Mouse (Mus musculus) right cerebral cortex, postnatal 10 days (tissue): ENCODE data around the gene Cpa1.

ENCODE experiments used
- DNase-seq, 2 experiments: peaks; one replicate each; pipeline ENCODE4 v3.0.0; 2021; ENCODE audit warnings: low spot score in 2 of 2

Cpa1 gene

DNA sequence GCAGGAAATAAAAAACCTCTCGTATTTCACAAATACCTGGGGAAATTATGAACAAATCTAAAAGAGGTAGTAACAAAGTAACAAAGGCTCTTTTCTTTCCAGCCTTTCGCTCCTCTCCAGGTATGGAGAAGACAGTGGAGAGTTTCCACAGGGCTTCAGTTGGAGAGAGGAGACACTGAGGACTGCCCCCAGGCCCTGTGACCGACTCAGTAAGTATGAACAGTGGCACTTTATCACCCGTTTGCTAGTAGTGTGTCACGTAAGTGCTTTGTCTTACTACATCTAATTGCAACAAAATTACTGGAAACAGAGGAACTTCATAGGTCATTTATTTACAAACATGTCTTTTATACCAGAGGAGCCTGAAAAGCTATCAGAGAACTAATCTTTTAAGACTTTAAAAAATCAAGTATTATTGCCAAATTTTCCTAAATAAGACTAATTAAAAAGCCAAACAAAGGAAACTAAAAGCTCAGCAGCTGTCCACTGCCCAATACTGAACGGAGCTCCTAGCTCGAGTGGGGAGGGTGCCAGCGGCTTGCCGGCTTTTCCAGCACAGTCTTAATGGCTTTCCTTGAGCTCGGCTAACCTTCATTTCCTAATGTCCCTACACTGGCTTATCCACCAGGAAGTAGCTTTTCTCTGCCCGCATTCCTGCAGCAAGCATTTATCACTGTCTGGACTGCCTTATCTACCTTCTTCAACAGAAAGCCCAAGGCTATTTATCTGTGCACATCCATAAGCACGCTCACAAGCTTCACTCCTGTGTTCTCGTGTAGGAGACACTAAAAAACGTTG, 34.9 kb downstream of the Cpa1 start:
- peak; percentile 41 to 42 for DNase-seq

DNA sequence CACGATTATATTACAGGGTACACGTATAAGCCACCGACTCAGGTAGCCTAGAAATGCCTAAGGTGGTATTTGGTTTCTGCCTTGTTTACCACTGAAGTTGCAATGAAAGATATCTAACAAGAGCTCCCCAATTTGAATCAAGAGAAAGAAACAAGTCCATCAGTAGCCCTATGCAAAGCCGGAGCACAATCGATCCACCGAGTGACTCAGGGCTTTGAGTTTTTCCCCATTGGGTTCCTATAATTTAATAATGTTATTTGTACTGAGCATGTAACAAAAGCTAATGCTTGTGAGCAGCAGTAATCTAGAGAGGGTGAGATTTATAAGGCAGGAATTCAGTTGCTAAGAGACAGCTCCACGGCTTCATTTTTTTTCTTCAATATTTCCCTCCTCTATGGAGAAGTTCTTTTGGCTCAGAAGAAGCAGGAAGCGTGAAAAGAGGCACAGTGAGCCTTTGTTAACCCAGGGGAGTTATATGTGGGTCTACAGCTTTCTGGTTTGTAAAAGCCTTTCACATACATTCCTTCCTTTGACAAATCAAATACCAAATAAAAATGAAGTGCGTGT, 35.8 kb downstream of the Cpa1 start:
- peak in 1 of 2 experiments; percentile 25 for DNase-seq

DNA sequence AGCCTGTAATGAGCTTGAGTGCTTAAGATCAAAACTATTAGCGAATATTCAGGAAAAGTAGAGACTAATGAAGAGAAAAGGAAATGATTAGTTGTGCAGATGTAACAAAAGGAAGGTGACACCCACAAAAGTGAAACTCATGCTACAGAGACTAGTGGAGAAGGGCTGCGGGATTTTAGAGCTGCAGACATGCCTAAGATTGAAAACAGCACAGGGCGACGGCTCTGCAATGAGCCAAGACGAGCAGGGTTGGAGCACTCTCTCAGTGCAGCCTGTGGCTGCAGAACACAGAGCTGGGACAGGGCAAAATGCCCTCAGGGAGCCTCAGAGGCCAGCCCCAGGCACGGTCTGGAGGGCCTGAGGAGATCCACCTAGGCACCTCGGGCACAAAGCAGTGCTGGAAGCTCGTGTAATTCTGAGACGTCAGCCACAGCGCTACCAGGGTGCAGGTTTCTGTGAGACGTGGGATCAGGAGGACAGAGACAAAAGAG, 36.3 kb downstream of the Cpa1 start:
- peak in 1 of 2 experiments; percentile 37 for DNase-seq

DNA sequence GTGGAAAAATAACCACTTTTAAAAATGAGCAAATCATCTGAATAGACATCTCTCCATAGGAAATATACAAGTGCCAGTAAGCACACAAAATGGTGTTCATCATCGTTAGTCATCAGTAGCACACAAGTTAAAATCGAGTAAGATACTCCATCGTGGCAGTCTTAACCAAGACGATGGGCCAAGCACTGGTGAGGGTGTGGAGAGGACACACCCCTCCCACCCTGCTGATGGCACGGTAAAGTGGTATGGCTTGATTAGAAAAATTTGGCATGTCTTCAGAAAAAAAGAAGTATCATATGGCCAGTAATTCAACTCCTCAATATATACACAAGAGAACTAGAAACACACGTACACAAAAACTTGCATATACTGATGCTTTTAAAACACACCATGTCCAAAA, 37.5 kb downstream of the Cpa1 start:
- DNase-seq: no peak

- DNase-seq: no peak
Measured at GRCm38 (mm10) chr6:30677591-30677990, 38.6 kb downstream of the Cpa1 start.

GRCm38 (mm10) chr6:30678482-30678881, 39.5 kb downstream of the Cpa1 start:
- no peak for DNase-seq

DNA sequence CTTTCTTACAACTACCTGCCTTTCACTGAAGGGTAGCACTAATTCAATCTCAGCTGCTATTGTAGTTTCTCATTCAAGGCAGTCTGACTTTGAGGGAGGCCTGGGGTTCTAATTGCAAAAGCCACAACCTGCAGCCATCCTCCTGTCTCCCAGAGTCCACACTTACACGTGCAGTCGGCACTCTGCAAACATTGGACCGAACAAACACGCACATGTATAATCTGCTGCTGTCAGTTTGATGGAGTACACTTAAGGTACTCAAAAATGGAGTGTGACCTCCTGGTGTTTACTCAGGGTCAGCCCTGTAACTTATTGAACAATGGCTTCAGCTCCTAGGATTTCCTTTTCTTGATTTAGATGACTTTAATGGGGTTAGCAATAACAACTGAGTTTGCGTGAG, 40.5 kb downstream of the Cpa1 start:
- DNase-seq: no peak

DNA sequence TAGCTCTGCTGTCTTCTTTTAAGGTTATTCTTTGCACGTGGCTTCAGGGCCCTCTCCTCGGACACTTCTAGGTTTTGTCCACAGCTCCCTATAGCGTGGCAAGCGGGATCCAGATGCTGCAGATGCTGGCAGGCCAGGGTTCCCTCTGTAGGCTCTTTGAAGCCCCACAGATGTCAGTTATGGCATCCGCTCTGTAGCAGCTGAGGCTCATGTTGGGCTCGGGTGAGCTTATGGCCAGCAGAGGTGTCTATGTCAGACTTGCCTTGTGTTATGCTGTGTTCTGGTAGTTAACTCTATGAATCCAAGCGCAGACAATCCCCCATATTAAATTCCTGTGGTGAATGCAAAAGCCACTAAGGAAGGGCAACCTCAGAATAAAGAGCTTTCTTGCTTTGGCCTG, 41.4 kb downstream of the Cpa1 start:
- DNase-seq: no peak

GRCm38 (mm10) chr6:30681935-30682900, 43.2 kb downstream of the Cpa1 start:
- DNase-seq: no peak

DNA sequence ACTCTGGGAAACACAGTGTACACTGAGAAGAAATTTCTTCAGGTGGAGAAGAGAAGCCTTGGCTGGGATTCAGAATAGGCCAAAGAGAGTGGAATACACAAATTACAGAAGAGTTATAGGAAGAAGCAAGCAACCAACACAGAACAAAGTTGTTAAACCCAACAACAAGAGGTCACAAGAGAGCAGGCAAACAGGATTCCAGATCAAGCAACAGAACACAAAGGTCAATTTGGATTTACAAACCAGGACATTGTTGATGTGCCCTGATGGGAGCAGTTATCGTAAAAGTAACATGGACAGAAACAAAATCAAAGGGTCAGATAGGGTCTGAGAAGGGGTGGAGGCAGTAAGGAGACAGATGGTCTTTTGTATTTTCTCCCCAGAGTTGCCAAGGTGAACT, 45.6 kb downstream of the Cpa1 start:
- no peak for DNase-seq

DNA sequence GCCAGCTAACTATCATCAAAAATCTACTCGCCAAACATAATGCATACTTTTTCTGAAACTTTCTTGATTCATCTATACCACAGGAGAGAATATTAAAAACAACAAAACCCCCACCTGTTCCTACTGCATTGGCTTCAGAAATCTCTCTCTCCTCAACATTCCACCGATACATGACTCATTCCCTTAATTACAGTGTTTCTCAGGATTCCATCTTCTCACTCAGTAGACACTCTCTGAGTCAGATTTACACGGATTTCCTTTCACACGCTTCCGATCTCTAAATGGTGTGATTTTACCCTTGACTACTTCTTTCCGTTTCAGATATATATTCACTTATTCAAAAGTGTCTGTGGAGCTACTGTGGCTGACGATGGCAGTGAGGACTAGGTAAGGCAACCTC, 48.2 kb downstream of the Cpa1 start:
- no peak for DNase-seq

DNA sequence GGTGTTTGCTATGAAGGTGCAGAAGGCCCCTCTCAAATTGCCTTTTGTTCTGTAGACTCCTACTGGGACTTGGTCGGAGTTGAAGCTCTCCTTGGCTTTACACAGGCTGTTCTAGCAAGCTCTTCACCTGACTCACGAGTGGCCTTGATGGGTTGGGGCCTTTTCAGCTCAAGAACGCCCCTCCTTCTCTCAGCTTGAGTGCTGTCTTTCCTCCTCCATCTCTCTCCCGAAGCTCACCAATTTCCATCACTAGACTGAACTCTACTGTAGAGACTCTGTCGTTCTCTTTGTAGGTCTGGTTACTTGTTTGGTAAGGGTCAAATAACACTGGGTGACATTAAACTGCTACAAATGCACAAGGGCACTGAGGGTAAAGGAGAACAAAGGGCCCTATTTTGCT, 53.8 kb downstream of the Cpa1 start:
- no peak for DNase-seq

GRCm38 (mm10) chr6:30693350-30693991, 54.5 kb downstream of the Cpa1 start, which contains the start of gene Cep41:
TSS of gene Cep41 (minus strand) at chr6:30693749.
- DNase-seq: peak; percentile 98 to 99

GRCm38 (mm10) chr6:30694209-30694608, 55.2 kb downstream of the Cpa1 start:
- peak in 1 of 2 experiments; percentile 61 for DNase-seq
